Mouse (Mus musculus) lung, postnatal 0 days (tissue): Measurements from ENCODE around the gene Nostrin. TPM values are rescaled to one million over a fixed set of nuclear protein-coding genes. Genes with fewer than 3 reads are reported as not detected.

Experiments
- ATAC-seq: fragments of 200-750 bp; cut with Nextera tagmentation; 2 replicates; pipeline ENCODE4 v1.8.0; 2017; ENCODE audit warnings: moderate library complexity
- DNase-seq: peaks from one replicate; pipeline ENCODE4 v3.0.0-alpha.2; 2016; ENCODE audit warnings: low spot score
- H3K27ac ChIP-seq: fragments of 300-500 bp; sonication (generic); 2 replicates; pipeline ENCODE4 v1.5.1; 2014; ENCODE audit warnings: antibody characterized with exemption, mild to moderate bottlenecking, low read length, mixed read lengths
- H3K27me3 ChIP-seq: fragments of 300-500 bp; sonication (generic); replicated peaks from 2 replicates; pipeline ENCODE4 v1.6.1; 2014; ENCODE audit warnings: low read length, mixed read lengths; ENCODE audit not compliant: insufficient read depth
- H3K36me3 ChIP-seq: fragments of 300-500 bp; sonication (generic); 2 replicates; pipeline ENCODE4 v1.6.1; 2014; ENCODE audit warnings: low read length, mixed read lengths; ENCODE audit not compliant: insufficient read depth
- H3K4me1 ChIP-seq: fragments of 300-500 bp; sonication (generic); 2 replicates; pipeline ENCODE4 v1.6.1; 2014; ENCODE audit warnings: antibody characterized with exemption, low read depth, low read length, mixed read lengths; ENCODE audit not compliant: insufficient read depth
- H3K4me2 ChIP-seq: fragments of 300-500 bp; sonication (generic); replicated peaks from 2 replicates; pipeline ENCODE4 v1.6.1; 2014; ENCODE audit warnings: low read depth, mild to moderate bottlenecking, low read length, moderate library complexity, mixed read lengths
- H3K4me3 ChIP-seq: fragments of 300-500 bp; sonication (generic); 2 replicates; pipeline ENCODE4 v1.5.1; 2014; ENCODE audit warnings: low read depth, low read length
- H3K9ac ChIP-seq: fragments of 300-500 bp; sonication (generic); replicated peaks from 2 replicates; pipeline ENCODE4 v1.6.1; 2014; ENCODE audit warnings: low read depth, mild to moderate bottlenecking
- H3K9me3 ChIP-seq: fragments of 300-500 bp; sonication (generic); 2 replicates; pipeline ENCODE4 v1.6.1; 2016; ENCODE audit warnings: low read length, mixed read lengths
- CTCF ChIP-seq: IDR thresholded peaks from 2 replicates; pipeline ENCODE4 v1.5.1; 2016; ENCODE audit warnings: antibody characterized with exemption, mild to moderate bottlenecking
- EP300 ChIP-seq: IDR thresholded peaks from 2 replicates; pipeline ENCODE4 v1.6.1; 2016; ENCODE audit warnings: antibody characterized with exemption, mild to moderate bottlenecking, control low read depth
- WGBS: fragments of 180-500 bp; shearing (Covaris S2); extraction: QIAGEN DNeasy Blood & Tissue Kit; methylation state at CpG from one replicate; pipeline ENCODE4 v1.1.7; 2014; 5-methylcytosine and 5-hydroxymethylcytosine counted together
- polyA plus RNA-seq: library from polyadenylated mRNA; unstranded; fragments of >200 nt; fragmentation: Nextera tagmentation; extraction: Ambion mirVana; gene quantifications from 2 replicates; pipeline ENCODE4 v1.2.1, GENCODE M21; 2015

Gene Nostrin
- polyA plus RNA-seq, 1 experiment from 2014 or later: 48.0 TPM

GRCm38 (mm10) chr2:69099147-69099546 lies 36.5 kb upstream of the Nostrin start:
- Histone ChIP-seq H3K27ac (no peak overlapping the region), H3K4me3 (no peak overlapping the region), H3K4me2 (no peak overlapping the region), H3K9ac (no peak overlapping the region), H3K27me3 (no peaks in the 10 kb centered on the region), H3K4me1 (no peaks in the 10 kb centered on the region), H3K36me3 (no peaks in the 10 kb centered on the region), H3K9me3 (no peaks in the 10 kb centered on the region)
- DNase-seq: no peak
- no peak for ATAC-seq
- TF ChIP-seq CTCF (no peak), EP300 (no peak)
- 93% methylated on average over 7 of the region's 7 CpGs for WGBS

GRCm38 (mm10) chr2:69100706-69101105 lies 34.9 kb upstream of the Nostrin start:
- Histone ChIP-seq H3K27ac (no peak overlapping the region), H3K36me3 (no peaks in the 10 kb centered on the region), H3K27me3 (no peaks in the 10 kb centered on the region), H3K4me1 (no peaks in the 10 kb centered on the region), H3K4me2 (no peak overlapping the region), H3K9ac (no peak overlapping the region), H3K4me3 (no peak overlapping the region), H3K9me3 (no peaks in the 10 kb centered on the region)
- ATAC-seq (peak; percentile 33; the same call in 1 of the 2 replicates), DNase-seq (peak; percentile 76)
- WGBS: 8% methylated on average over 3 of the region's 3 CpGs
- peak; percentile 86 for TF ChIP-seq CTCF
- no peak for TF ChIP-seq EP300

GRCm38 (mm10) chr2:69103526-69103925 lies 32.1 kb upstream of the Nostrin start:
- 87% methylated on average over 3 of the region's 3 CpGs for WGBS
- no peak for TF ChIP-seq EP300
- no peak for TF ChIP-seq CTCF
- H3K4me1 ChIP-seq: no peaks in the 10 kb centered on the region
- no peak overlapping the region for H3K4me2 ChIP-seq
- no peak overlapping the region for H3K4me3 ChIP-seq
- H3K9me3 ChIP-seq: no peaks in the 10 kb centered on the region
- H3K36me3 ChIP-seq: no peaks in the 10 kb centered on the region
- DNase-seq (no peak), ATAC-seq (no peak)
- H3K27me3 ChIP-seq: no peaks in the 10 kb centered on the region
- no peak overlapping the region for H3K27ac ChIP-seq
- H3K9ac ChIP-seq: no peak overlapping the region

GRCm38 (mm10) chr2:69104511-69105145 lies 31.0 kb upstream of the Nostrin start:
- H3K4me2 ChIP-seq: no peak overlapping the region
- no peaks in the 10 kb centered on the region for H3K27me3 ChIP-seq
- no peak overlapping the region for H3K9ac ChIP-seq
- no peak overlapping the region for H3K4me3 ChIP-seq
- H3K27ac ChIP-seq: no peak overlapping the region
- no peaks in the 10 kb centered on the region for H3K9me3 ChIP-seq
- ATAC-seq (no peak), DNase-seq (no peak)
- no peaks in the 10 kb centered on the region for H3K36me3 ChIP-seq
- H3K4me1 ChIP-seq: no peaks in the 10 kb centered on the region
- no peak for TF ChIP-seq EP300
- TF ChIP-seq CTCF: no peak
- WGBS: 38% methylated on average over 10 of the region's 10 CpGs

- no peak for TF ChIP-seq EP300
- TF ChIP-seq CTCF: no peak
- no peak for ATAC-seq
- no peaks in the 10 kb centered on the region for H3K36me3 ChIP-seq
- 64% methylated on average over 5 of the region's 5 CpGs for WGBS
- DNase-seq: peak; percentile 17
- no peak overlapping the region for H3K4me2 ChIP-seq
- no peak overlapping the region for H3K27ac ChIP-seq
- H3K4me3 ChIP-seq: no peak overlapping the region
- no peaks in the 10 kb centered on the region for H3K27me3 ChIP-seq
- 0 out of 2 replicates have a peak, but pooled peaks cover 1% of the 10 kb centered on the region for H3K4me1 ChIP-seq
- H3K9ac ChIP-seq: no peak overlapping the region
- no peaks in the 10 kb centered on the region for H3K9me3 ChIP-seq
Observed at GRCm38 (mm10) chr2:69109246-69109645, 26.4 kb upstream of the Nostrin start.

GRCm38 (mm10) chr2:69109710-69110109 lies 25.9 kb upstream of the Nostrin start:
- H3K27ac ChIP-seq: no peak overlapping the region
- H3K36me3 ChIP-seq: no peaks in the 10 kb centered on the region
- DNase-seq (peak; percentile 21), ATAC-seq (no peak)
- no peak overlapping the region for H3K9ac ChIP-seq
- 53% methylated on average over 7 of the region's 7 CpGs for WGBS
- no peak for TF ChIP-seq EP300
- TF ChIP-seq CTCF: no peak
- H3K27me3 ChIP-seq: no peaks in the 10 kb centered on the region
- no peak overlapping the region for H3K4me2 ChIP-seq
- H3K9me3 ChIP-seq: no peaks in the 10 kb centered on the region
- 0 out of 2 replicates have a peak, but pooled peaks cover 4% of the 10 kb centered on the region for H3K4me1 ChIP-seq
- no peak overlapping the region for H3K4me3 ChIP-seq

GRCm38 (mm10) chr2:69112609-69113008 lies 23.0 kb upstream of the Nostrin start:
- Histone ChIP-seq H3K4me3 (no peak overlapping the region), H3K36me3 (no peaks in the 10 kb centered on the region), H3K4me2 (no peak overlapping the region), H3K27ac (no peak overlapping the region), H3K9ac (no peak overlapping the region), H3K9me3 (no peaks in the 10 kb centered on the region), H3K27me3 (no peaks in the 10 kb centered on the region), H3K4me1 (0 out of 2 replicates have a peak, but pooled peaks cover 4% of the 10 kb centered on the region)
- DNase-seq: no peak
- ATAC-seq: no peak
- 92% methylated on average over 5 of the region's 5 CpGs for WGBS
- TF ChIP-seq EP300 (no peak), CTCF (peak; percentile 31; the same call in 1 of the 2 replicates)
